30 mouse cellular contexts compared by ENCODE assay signal in genomic region chr10:105095800-105096199, GRCm38 (mm10).
DNase-seq lines count a peak whose midpoint lies in the region; ATAC-seq lines count a peak whose summit lies in the region.
"Had no signal": no experiment of that assay in that cellular context is flagged by ENCODE, and none has a peak within 500 bp of the region (broad histone marks: within the 10 kb centered on the region; RNA-seq: fewer than 3 reads in every experiment).

No protein-coding gene starts in this region.

- 0 out of 2 replicates have a peak, but pooled peaks cover 2% of the 10 kb centered on the region for H3K4me1 ChIP-seq in forebrain, embryonic 11.5 days (replicated peaks; ENCODE audit: control insufficient read depth, insufficient read depth, low read length)
- H3K4me1 ChIP-seq in forebrain, embryonic 10.5 days: peaks cover 28% of the 10 kb centered on the region
- no peaks in the 10 kb centered on the region; the same call in 1 of the 2 replicates for H3K4me1 ChIP-seq in midbrain, embryonic 16.5 days (ENCODE audit: control insufficient read depth, insufficient read depth, low read length)
- H3K4me1 ChIP-seq in midbrain, embryonic 14.5 days (ENCODE audit: control insufficient read depth, insufficient read depth, low read length): no peaks in the 10 kb centered on the region
- H3K4me1 ChIP-seq in forebrain, embryonic 14.5 days (ENCODE audit: control insufficient read depth, insufficient read depth, low read length): peaks cover 14% of the 10 kb centered on the region
- H3K4me1 ChIP-seq: embryonic facial prominence, embryonic 15.5 days; heart, embryonic 13.5 days; hindbrain, embryonic 10.5 days; hindbrain, embryonic 15.5 days; kidney, embryonic 15.5 days; limb, embryonic 15.5 days; liver, embryonic 13.5 days had no signal

- no peaks in the 10 kb centered on the region for H3K36me3 ChIP-seq in forebrain, embryonic 11.5 days (ENCODE audit: control insufficient read depth, insufficient read depth, low read length)
- no peaks in the 10 kb centered on the region for H3K36me3 ChIP-seq in forebrain, embryonic 10.5 days (replicated peaks)
- no peaks in the 10 kb centered on the region for H3K36me3 ChIP-seq in midbrain, embryonic 16.5 days (ENCODE audit: control insufficient read depth, insufficient read depth, low read length)
- H3K36me3 ChIP-seq in midbrain, embryonic 14.5 days (ENCODE audit: control insufficient read depth, insufficient read depth, low read length): no peaks in the 10 kb centered on the region
- H3K36me3 ChIP-seq in forebrain, embryonic 14.5 days (ENCODE audit: control insufficient read depth, insufficient read depth, low read length): no peaks in the 10 kb centered on the region
- H3K36me3 ChIP-seq: embryonic facial prominence, embryonic 10.5 days; embryonic facial prominence, embryonic 15.5 days; heart, embryonic 13.5 days; hindbrain, embryonic 10.5 days; hindbrain, embryonic 15.5 days; kidney, embryonic 15.5 days; limb, embryonic 10.5 days; limb, embryonic 15.5 days; liver, embryonic 13.5 days had no signal

- no peaks in the 10 kb centered on the region for H3K9me3 ChIP-seq in forebrain, embryonic 11.5 days (ENCODE audit: control insufficient read depth, low read length)
- no peaks in the 10 kb centered on the region for H3K9me3 ChIP-seq in forebrain, embryonic 10.5 days
- H3K9me3 ChIP-seq in midbrain, embryonic 16.5 days (replicated peaks; ENCODE audit: control insufficient read depth, low read length, poor library complexity, severe bottlenecking): no peaks in the 10 kb centered on the region
- H3K9me3 ChIP-seq in midbrain, embryonic 14.5 days (ENCODE audit: control insufficient read depth, low read length): no peaks in the 10 kb centered on the region
- no peaks in the 10 kb centered on the region for H3K9me3 ChIP-seq in forebrain, embryonic 14.5 days (replicated peaks; ENCODE audit: control insufficient read depth, low read length)
- H3K9me3 ChIP-seq: embryonic facial prominence, embryonic 10.5 days; embryonic facial prominence, embryonic 15.5 days; heart, embryonic 13.5 days; hindbrain, embryonic 10.5 days; hindbrain, embryonic 15.5 days; kidney, embryonic 15.5 days; limb, embryonic 10.5 days; limb, embryonic 15.5 days; liver, embryonic 13.5 days had no signal

- 56% methylated on average over 4 of the region's 4 CpGs for WGBS in forebrain, embryonic 11.5 days
- WGBS in forebrain, embryonic 10.5 days: 75% methylated on average over 4 of the region's 4 CpGs
- 70% methylated on average over 4 of the region's 4 CpGs for WGBS in midbrain, embryonic 16.5 days
- 78% methylated on average over 4 of the region's 4 CpGs for WGBS in midbrain, embryonic 14.5 days
- WGBS in forebrain, embryonic 14.5 days: 21% methylated on average over 4 of the region's 4 CpGs

- ATAC-seq in forebrain, embryonic 11.5 days (replicated peaks; ENCODE audit: low FRiP score): peak; percentile 56
- peak; percentile 39; the same call in 1 of the 2 replicates for ATAC-seq in midbrain, embryonic 16.5 days
- no peak for ATAC-seq in midbrain, embryonic 14.5 days (ENCODE audit: low FRiP score, low TSS enrichment)
- ATAC-seq in forebrain, embryonic 14.5 days: peak; percentile 74; the same call in 1 of the 2 replicates

- no peak overlapping the region for H3K4me3 ChIP-seq in forebrain, embryonic 11.5 days (ENCODE audit: low read depth, low read length)
- H3K4me3 ChIP-seq in forebrain, embryonic 10.5 days: no peak overlapping the region
- no peak overlapping the region for H3K4me3 ChIP-seq in midbrain, embryonic 16.5 days (ENCODE audit: low read depth, low read length)
- H3K4me3 ChIP-seq in midbrain, embryonic 14.5 days (replicated peaks; ENCODE audit: low read depth, low read length): no peak overlapping the region
- H3K4me3 ChIP-seq in forebrain, embryonic 14.5 days (ENCODE audit: low read depth, low read length): no peak overlapping the region
- H3K4me3 ChIP-seq: embryonic facial prominence, embryonic 10.5 days; embryonic facial prominence, embryonic 15.5 days; heart, embryonic 13.5 days; hindbrain, embryonic 10.5 days; hindbrain, embryonic 15.5 days; kidney, embryonic 15.5 days; limb, embryonic 10.5 days; limb, embryonic 15.5 days; liver, embryonic 13.5 days had no signal

- no peaks in the 10 kb centered on the region for H3K27me3 ChIP-seq in forebrain, embryonic 11.5 days (ENCODE audit: control insufficient read depth, insufficient read depth, low read length)
- H3K27me3 ChIP-seq in forebrain, embryonic 10.5 days (ENCODE audit: poor library complexity, severe bottlenecking): no peaks in the 10 kb centered on the region
- no peaks in the 10 kb centered on the region for H3K27me3 ChIP-seq in midbrain, embryonic 16.5 days (ENCODE audit: control insufficient read depth, insufficient read depth, low read depth, low read length)
- no peaks in the 10 kb centered on the region for H3K27me3 ChIP-seq in midbrain, embryonic 14.5 days (ENCODE audit: control insufficient read depth, insufficient read depth, low read length)
- H3K27me3 ChIP-seq in forebrain, embryonic 14.5 days (replicated peaks; ENCODE audit: control insufficient read depth, insufficient read depth, low read length): no peaks in the 10 kb centered on the region
- H3K27me3 ChIP-seq: CH12.LX; embryonic facial prominence, embryonic 15.5 days; heart, embryonic 13.5 days; hindbrain, embryonic 15.5 days; kidney, embryonic 15.5 days; limb, embryonic 15.5 days; liver, embryonic 13.5 days had no signal

- no peak for DNase-seq in forebrain, embryonic 11.5 days (ENCODE audit: low spot score)
- no peak for DNase-seq in forebrain, embryonic 10.5 days (ENCODE audit: extremely low spot score, low spot score)
- DNase-seq in midbrain, embryonic 14.5 days: no peak
- peak; percentile 58 for DNase-seq in forebrain, embryonic 14.5 days (ENCODE audit: low spot score)
- DNase-seq in retina, postnatal 1 day: peak; percentile 74
- DNase-seq in heart, postnatal 36 days: no peak
- no peak for DNase-seq in gastrocnemius, postnatal 10 days
- DNase-seq: adrenal gland, adult 8-10 months; cerebellum, adult 11-12 months; cerebellum, postnatal 14 days; heart, postnatal 10 days; kidney, adult 18-20 months; kidney, postnatal 25 days; layer of hippocampus, postnatal 36 days; liver, embryonic 13.5 days; lung, adult 2 months; lung, postnatal 10 days; thymus, adult 2 months; thymus, postnatal 4 days had no signal

- H3K27ac ChIP-seq in forebrain, embryonic 11.5 days (ENCODE audit: low read depth, low read length): no peak overlapping the region
- H3K27ac ChIP-seq in forebrain, embryonic 10.5 days: no peak overlapping the region
- H3K27ac ChIP-seq in midbrain, embryonic 16.5 days (ENCODE audit: low read length): no peak overlapping the region
- no peak overlapping the region for H3K27ac ChIP-seq in midbrain, embryonic 14.5 days (replicated peaks; ENCODE audit: low read depth, low read length)
- no peak overlapping the region for H3K27ac ChIP-seq in forebrain, embryonic 14.5 days (ENCODE audit: low read depth, low read length)
- H3K27ac ChIP-seq: embryonic facial prominence, embryonic 10.5 days; embryonic facial prominence, embryonic 15.5 days; heart, embryonic 13.5 days; hindbrain, embryonic 10.5 days; hindbrain, embryonic 15.5 days; kidney, embryonic 15.5 days; limb, embryonic 10.5 days; limb, embryonic 15.5 days; liver, embryonic 13.5 days; macrophage had no signal

- H3K4me2 ChIP-seq in forebrain, embryonic 11.5 days (ENCODE audit: low read depth, low read length, severe bottlenecking): no peak overlapping the region
- no peak overlapping the region for H3K4me2 ChIP-seq in midbrain, embryonic 16.5 days (ENCODE audit: low read length)
- H3K4me2 ChIP-seq in midbrain, embryonic 14.5 days (ENCODE audit: low read length): no peak overlapping the region
- H3K4me2 ChIP-seq in forebrain, embryonic 14.5 days (ENCODE audit: low read length): peak overlapping the region; percentile 35
- H3K4me2 ChIP-seq: embryonic facial prominence, embryonic 15.5 days; heart, embryonic 13.5 days; hindbrain, embryonic 15.5 days; kidney, embryonic 15.5 days; limb, embryonic 15.5 days; liver, embryonic 13.5 days had no signal

- intact Hi-C loops in heart, postnatal 36 days (cut with DNase I): no loop called here

- no peak overlapping the region for H3K9ac ChIP-seq in forebrain, embryonic 11.5 days (ENCODE audit: low read length)
- no peak overlapping the region for H3K9ac ChIP-seq in midbrain, embryonic 16.5 days (ENCODE audit: low read depth, low read length)
- no peak overlapping the region for H3K9ac ChIP-seq in midbrain, embryonic 14.5 days (replicated peaks; ENCODE audit: low read length)
- H3K9ac ChIP-seq in forebrain, embryonic 14.5 days (ENCODE audit: low read length): no peak overlapping the region
- H3K9ac ChIP-seq: embryonic facial prominence, embryonic 15.5 days; heart, embryonic 13.5 days; hindbrain, embryonic 15.5 days; kidney, embryonic 15.5 days; limb, embryonic 15.5 days; liver, embryonic 13.5 days had no signal

Comparison
In these comparisons a context has a peak if more than half of its experiments do, and no peak if none do; other contexts are left out.
1. DNase-seq: peak in forebrain, embryonic 14.5 days (single experiment) and retina, postnatal 1 day (single experiment); none in forebrain, embryonic 11.5 days (single experiment), forebrain, embryonic 10.5 days (single experiment), midbrain, embryonic 14.5 days (single experiment), heart, postnatal 36 days (0 of 2) and gastrocnemius, postnatal 10 days (single experiment).